Mouse (Mus musculus) cerebellum, postnatal 10 days (tissue): ENCODE measurements around the gene Tcf7l1.

ENCODE experiments used
- DNase-seq, 2 experiments: peaks; one replicate each; pipeline ENCODE4 v3.0.0; 2021; ENCODE audit warnings: mixed read lengths in 2 of 2

The Tcf7l1 gene

GRCm38 (mm10) chr6:72783780-72784179 lies 5.3 kb downstream of the Tcf7l1 start:
- DNase-seq = no peak

DNA sequence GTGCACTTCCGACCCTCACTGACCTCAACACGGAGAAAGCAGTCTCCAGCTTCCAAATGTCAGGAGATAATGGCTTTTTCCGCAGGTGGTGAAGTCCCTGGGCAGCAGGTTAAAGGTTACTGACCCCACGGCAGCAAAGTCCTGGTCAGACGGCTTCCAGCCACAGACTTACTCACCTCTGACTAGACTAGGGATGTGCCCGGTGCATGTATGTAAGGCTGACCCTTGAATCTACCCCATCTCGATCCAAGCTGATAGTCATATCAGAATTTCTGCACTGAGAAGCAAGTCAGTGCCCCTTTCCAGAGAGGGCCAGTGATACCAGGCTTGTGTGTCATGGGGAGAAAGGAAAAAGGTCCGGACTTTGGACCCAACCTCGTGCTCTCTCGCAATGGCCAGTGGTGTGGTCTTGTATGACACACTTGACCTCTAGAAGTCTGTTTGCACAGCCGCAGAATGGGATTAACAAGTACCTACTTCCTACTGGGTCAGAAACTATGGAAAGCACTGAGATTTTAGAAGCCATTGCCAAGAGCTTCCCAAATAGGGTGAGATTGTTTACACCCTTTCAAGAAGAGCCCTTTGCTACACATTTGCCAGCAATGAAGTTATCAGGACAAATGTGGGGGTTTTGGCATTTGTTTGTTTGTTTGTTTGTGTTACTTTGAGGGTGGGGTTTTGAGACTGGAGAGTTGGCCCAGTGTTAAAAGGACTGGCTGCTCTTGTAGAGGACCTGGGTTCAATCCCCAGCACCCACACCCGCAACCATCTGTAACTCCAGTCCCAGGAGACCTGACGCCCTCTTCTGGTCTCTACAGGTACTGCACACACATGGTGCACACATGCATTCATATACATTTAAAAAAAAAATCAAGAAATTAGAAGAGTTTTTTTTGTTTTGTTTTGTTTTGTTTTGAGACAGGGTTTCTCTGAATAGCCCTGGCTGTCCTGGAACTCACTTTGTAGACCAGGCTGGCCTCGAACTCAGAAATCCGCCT lies 10.0 kb downstream of the Tcf7l1 start:
- no peak for DNase-seq

DNA sequence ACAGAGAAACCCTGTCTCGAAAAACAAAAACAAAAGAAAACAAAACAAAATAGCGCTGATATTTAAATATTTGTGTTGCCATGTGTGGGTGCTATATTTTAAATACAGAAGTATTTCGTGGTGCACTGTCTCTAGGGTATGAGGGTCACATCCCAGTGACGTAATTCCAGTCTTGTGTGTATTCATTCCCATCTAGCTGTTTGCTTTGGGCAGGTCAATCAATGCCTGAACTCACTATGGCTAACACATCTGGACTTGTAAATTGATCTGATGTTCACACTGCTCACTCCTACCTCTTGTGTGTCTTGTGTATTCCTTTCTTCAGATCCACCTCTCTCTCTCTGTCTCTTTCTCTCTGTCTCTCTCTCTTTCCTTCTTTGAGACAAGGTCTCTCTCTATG lies 11.8 kb downstream of the Tcf7l1 start:
- DNase-seq = no peak

GRCm38 (mm10) chr6:72774275-72774674 lies 14.8 kb downstream of the Tcf7l1 start:
- DNase-seq = no peak

GRCm38 (mm10) chr6:72769915-72770776 lies 18.9 kb downstream of the Tcf7l1 start:
- DNase-seq = no peak

DNA sequence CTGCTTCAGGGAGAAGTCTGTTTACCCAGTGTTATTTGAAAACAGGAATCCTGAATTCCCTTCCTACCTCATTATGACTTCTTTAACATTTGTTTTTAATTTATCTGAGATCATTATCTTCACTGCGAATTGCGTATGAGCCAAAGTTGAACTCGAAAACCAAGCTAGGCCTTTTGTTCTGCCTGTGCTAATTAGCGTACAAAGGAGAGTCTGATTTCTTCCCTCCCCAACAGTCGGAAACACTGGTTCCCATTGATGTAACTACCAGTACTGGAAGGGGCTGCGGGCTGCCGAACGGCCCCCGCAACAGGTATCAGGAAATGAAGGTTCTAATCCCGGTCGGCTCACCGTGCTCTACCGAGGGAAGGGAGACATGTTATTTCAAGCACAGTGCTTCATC lies 19.7 kb downstream of the Tcf7l1 start:
- no peak for DNase-seq

- peak; percentile 90 to 92 for DNase-seq
These were observed 20.2 kb downstream of the Tcf7l1 start for GRCm38 (mm10) chr6:72768804-72769203.

DNA sequence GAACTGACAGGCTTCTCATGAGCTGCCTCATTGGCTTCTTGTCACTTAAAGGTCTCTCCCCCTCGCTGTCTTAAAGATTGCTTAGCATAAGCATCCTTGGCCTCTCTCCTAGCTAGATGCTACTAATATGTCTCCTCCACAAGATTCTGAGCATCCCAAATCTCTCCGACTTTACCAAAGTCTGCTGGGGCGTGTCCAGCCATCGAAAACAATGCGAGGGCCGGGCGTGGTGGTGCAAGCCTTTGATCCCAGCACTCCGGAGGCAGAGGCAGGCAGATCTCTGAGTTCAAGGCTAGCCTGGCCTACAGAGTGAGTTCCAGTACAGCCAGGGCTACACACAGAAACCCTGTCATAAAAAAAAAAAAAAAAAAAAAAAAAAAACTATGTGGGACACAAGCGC lies 21.0 kb downstream of the Tcf7l1 start:
- DNase-seq = no peak

DNA sequence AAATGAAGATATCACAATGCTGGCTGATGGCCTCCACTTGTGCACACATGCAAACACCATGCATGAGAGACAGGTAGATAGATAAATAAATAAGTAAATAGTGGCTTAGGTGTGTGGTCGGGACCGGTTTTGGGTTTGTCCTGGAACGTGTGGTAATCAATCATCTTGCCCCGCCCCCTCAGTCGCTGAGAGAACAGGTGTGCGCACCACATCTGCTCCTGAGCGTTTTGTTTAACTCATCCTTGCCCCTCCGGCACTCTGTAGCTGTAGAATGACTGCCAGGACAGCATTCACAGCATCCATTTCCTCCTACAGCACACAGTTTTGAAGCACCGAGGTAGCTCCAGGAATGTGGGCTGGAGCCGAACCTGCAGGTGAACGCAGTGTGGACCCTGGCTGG lies 25.4 kb downstream of the Tcf7l1 start:
- no peak for DNase-seq

DNA sequence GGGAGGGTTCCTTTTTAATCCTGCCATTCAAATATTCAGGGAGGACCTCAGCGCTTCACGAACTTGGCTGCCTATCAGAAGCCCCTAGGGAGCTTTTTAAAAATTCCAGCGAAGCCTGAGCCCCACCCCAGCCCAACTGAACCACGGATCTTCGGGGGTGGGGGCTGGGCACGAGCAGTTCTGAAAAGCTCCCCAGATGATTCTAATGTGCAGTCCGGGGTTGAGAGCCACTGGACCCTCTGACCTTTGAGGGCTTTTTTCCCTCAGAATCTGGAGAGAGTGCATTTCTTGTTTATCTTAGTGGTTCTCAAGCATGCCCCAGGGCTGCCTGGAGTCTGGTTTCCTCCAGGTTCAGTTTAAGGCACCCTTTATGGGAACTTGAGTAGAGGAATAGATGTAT lies 27.4 kb downstream of the Tcf7l1 start:
- no peak for DNase-seq

- DNase-seq = no peak
These were observed 30.6 kb downstream of the Tcf7l1 start for GRCm38 (mm10) chr6:72758239-72759017.

DNA sequence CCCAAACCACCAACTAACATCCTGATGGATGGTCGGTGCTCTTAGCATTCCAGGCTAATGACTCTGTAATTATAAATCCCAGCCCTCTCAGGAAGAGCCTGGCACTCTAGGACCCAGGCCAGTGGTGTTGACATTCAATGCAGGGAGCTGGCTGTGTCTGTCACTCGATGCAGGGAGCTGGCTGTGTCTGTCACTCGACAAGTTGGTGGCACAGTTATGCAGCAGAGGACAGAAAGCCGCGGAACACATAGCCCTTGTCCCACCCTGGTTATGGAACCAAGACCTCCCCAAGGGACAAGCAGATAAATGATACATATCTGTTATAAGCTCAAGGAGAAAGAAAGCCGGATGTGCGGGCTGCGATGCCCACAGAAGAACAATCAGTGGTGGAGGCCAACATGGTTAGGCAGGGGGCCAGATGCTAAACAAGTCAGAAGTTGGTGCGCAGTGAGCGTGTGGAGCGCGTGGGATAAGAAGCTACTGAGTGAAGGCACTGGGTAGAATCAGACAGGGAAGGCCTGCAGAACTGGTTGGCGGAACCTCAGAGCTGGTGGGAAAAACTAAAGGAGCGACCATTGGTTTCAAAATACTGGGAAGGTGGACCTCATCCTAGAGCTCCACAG lies 33.7 kb downstream of the Tcf7l1 start:
- peak; percentile 39 to 56 for DNase-seq

- DNase-seq = no peak
These were observed 34.8 kb downstream of the Tcf7l1 start for GRCm38 (mm10) chr6:72754215-72754614.

- DNase-seq = no peak
These were observed 35.3 kb downstream of the Tcf7l1 start for GRCm38 (mm10) chr6:72753782-72754181.

GRCm38 (mm10) chr6:72752824-72753223 lies 36.2 kb downstream of the Tcf7l1 start:
- no peak for DNase-seq

DNA sequence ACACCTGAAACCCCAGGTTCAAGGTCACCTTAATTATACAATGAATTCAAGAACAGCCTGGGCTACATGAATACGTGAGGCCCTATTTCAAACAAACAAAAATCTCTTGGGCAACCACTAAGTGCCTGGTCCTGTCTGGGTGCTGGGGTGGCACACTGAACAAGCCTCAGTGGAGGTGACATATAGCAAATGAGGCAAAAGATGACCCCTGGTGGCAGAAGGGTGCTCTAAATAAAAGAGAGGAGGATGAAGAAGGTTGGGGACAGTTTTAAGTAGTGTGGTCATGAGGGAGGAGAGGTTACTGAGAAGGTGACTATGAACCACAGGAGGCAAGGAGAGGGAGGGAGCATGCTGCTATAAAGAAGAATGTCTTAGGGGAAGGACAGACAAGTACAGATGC lies 37.8 kb downstream of the Tcf7l1 start:
- no peak for DNase-seq

DNA sequence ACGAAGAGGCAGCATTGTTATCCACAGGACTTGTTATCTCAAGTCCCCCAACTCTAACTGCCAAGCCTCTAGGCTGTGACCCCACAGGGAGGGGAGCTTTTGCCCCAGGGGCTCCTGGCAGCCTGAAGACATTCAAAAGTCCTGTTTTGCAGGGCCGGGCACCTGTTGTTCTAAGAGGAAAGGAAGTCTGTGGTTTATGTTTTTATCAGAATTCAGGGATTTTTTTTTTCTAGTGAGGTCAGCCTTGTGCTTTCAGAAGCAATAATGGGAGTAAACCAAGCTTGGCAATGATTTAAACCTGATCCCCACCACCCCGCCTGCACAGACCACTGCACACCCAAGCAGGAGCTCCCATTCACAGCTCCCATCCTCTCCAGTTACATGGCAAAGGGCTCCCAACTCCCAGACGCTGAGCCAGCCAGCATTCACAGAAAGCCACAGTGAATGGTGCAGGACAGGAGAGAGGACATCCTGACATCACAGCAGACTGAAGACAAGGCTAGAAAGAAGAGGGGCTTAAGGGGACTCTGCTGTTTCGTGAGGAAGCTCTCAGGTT lies 40.1 kb downstream of the Tcf7l1 start:
- DNase-seq = no peak

DNA sequence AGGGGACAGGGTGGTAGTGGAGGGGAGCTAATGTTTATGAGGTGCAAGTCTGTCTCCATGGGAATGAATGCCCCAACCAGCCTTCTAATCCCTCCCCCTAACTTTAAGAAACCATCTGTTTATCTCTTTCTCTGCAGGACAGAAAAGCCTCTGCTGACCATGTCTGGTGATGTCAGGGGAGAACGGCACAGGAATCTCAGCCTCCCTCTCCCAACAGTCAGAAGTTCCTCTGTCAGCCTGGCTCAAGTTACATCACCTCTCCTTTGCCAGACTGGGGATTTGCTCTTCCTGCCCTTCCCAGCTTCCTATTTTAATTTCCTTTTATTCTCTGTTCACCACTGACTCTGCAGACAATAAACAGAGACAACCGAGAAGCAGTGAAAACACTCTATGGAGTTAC lies 40.6 kb downstream of the Tcf7l1 start:
- no peak for DNase-seq

- no peak for DNase-seq
These were observed 41.2 kb downstream of the Tcf7l1 start for GRCm38 (mm10) chr6:72747814-72748213.

DNA sequence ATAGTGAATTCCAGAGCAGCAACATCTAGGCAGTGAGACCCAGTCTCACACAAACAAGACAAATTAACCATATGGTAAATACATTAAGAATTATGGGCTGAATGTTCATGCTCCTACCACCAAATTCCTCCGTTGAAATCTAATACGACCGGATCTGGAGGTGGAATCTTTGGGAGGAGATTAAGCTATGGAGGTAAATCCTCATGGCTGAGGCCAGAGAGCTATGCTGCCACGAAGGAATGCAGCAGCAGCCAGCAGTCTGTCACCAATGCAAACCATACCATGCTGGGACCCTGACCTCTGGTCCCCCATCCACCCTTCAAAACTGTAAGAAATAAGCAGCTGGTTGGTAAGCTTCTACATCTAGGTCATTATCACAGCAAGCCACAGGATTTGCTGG lies 41.9 kb downstream of the Tcf7l1 start:
- DNase-seq = no peak

GRCm38 (mm10) chr6:72745781-72746180 lies 43.3 kb downstream of the Tcf7l1 start:
- no peak for DNase-seq
